Mouse (Mus musculus) forebrain, postnatal 0 days (tissue): ENCODE measurements around the gene Dgcr2. TPM values are rescaled to one million over a fixed set of nuclear protein-coding genes. Genes with fewer than 3 reads are reported as not detected.

Experiments
- ATAC-seq: fragments of 200-750 bp; cut with Nextera tagmentation; 2 replicates; pipeline ENCODE4 v1.8.0; 2017; ENCODE audit warnings: mild to moderate bottlenecking, moderate library complexity
- DNase-seq: peaks from one replicate; pipeline ENCODE4 v3.0.0-alpha.2; 2015
- H3K27ac ChIP-seq: fragments of 300-500 bp; sonication (generic); 2 replicates; pipeline ENCODE4 v1.5.1; 2014; ENCODE audit warnings: low read depth, mild to moderate bottlenecking, antibody characterized with exemption, low read length, moderate library complexity, mixed read lengths
- H3K27me3 ChIP-seq: fragments of 300-500 bp; sonication (generic); 2 replicates; pipeline ENCODE4 v1.6.1; 2014; ENCODE audit warnings: mild to moderate bottlenecking, low read length, mixed read lengths; ENCODE audit not compliant: insufficient read depth
- H3K36me3 ChIP-seq: fragments of 300-500 bp; sonication (generic); 2 replicates; pipeline ENCODE4 v1.6.1; 2014; ENCODE audit warnings: mild to moderate bottlenecking, moderate library complexity; ENCODE audit not compliant: insufficient read depth
- H3K4me1 ChIP-seq: fragments of 300-500 bp; sonication (generic); 2 replicates; pipeline ENCODE4 v1.6.1; 2014; ENCODE audit warnings: antibody characterized with exemption; ENCODE audit not compliant: insufficient read depth
- H3K4me2 ChIP-seq: fragments of 300-500 bp; sonication (generic); 2 replicates; pipeline ENCODE4 v1.6.1; 2014; ENCODE audit warnings: low read depth, mild to moderate bottlenecking, moderate library complexity
- H3K4me3 ChIP-seq: fragments of 300-500 bp; sonication (generic); 2 replicates; pipeline ENCODE4 v1.5.1; 2014; ENCODE audit warnings: low read depth, low read length, mixed read lengths
- H3K9ac ChIP-seq: fragments of 300-500 bp; sonication (generic); 2 replicates; pipeline ENCODE4 v1.6.1; 2014; ENCODE audit warnings: mild to moderate bottlenecking
- H3K9me3 ChIP-seq: fragments of 300-500 bp; sonication (generic); 2 replicates; pipeline ENCODE4 v1.6.1; 2016; ENCODE audit warnings: low read length
- CTCF ChIP-seq: sonication (generic); IDR thresholded peaks from 2 replicates; pipeline ENCODE4 v1.5.1; 2016; ENCODE audit warnings: antibody characterized with exemption, control low read depth, low read depth
- WGBS: fragments of 180-500 bp; shearing (Covaris S2); extraction: QIAGEN DNeasy Blood & Tissue Kit; methylation state at CpG from one replicate; pipeline ENCODE4 v1.1.7; 2014; 5-methylcytosine and 5-hydroxymethylcytosine counted together
- polyA plus RNA-seq: library from polyadenylated mRNA; unstranded; fragments of >200 nt; fragmentation: Nextera tagmentation; extraction: Ambion mirVana; gene quantifications from 2 replicates; pipeline ENCODE4 v1.2.1, GENCODE M21; 2015
- total RNA-seq: library from RNA; depleted of rRNA; stranded (reverse); fragments of >200 nt; gene quantifications from 2 replicates; pipeline ENCODE4 v1.2.3, GENCODE M21; 2014; rRNA removed

Dgcr2 gene
- total and polyA plus RNA-seq, 2 experiments from 2014 or later: 90.7 to 139 TPM

DNA sequence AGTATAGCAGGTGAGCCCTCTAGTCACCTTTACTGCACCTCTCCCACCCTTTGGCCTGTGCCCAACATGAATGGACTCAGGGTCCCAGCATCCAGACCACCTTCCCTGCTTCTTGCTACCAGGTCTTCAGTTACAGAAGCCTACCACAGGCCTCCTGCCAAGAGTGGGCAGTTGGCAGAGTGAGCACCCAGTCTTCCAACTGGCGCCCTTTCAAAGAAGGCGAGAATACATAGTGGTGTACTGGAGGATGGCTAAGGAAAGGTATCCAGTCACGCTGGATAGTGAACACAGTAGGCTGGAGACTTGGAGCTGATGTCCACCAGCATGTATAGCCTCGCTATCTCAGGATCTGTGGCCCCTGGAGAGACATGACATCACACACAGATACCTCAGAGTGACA lies 104.3 kb downstream of the Dgcr2 start:
- Histone ChIP-seq H3K9me3 (no peaks in the 10 kb centered on the region), H3K4me3 (no peak overlapping the region), H3K36me3 (peaks cover 40% of the 10 kb centered on the region), H3K9ac (no peak overlapping the region), H3K4me2 (no peak overlapping the region), H3K27ac (no peak overlapping the region), H3K27me3 (peaks cover 19% of the 10 kb centered on the region), H3K4me1 (0 out of 2 replicates have a peak, but pooled peaks cover 3% of the 10 kb centered on the region)
- ATAC-seq (no peak), DNase-seq (no peak)
- 79% methylated on average over 4 of the region's 4 CpGs for WGBS
- TF ChIP-seq CTCF: no peak

DNA sequence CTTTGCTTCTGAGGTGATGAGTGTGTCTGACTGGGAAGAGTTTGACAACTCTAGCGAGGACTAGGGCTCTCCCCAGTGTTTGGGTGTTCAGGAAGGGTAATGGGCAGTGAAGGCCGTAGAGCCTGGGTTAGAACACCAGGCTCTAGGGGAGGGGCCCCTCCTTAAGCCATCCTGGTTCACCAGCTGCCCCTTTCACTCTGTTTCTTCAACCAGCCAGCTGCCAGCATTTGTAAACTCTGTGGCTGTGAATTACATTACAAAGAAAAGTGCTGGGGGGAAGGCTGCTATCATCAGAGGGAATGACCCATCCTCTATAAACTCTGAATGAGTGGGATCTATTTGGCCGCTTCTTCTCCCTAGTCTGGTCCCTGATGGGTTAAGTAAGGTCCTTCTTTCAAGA lies 105.6 kb downstream of the Dgcr2 start:
- no peaks in the 10 kb centered on the region for H3K9me3 ChIP-seq
- H3K4me1 ChIP-seq: 0 out of 2 replicates have a peak, but pooled peaks cover 3% of the 10 kb centered on the region
- H3K27me3 ChIP-seq: peaks cover 13% of the 10 kb centered on the region
- 77% methylated on average over 3 of the region's 3 CpGs for whole genome bisulfite sequencing
- ATAC-seq: no peak
- H3K9ac ChIP-seq: no peak overlapping the region
- no peak overlapping the region for H3K27ac ChIP-seq
- no peak for TF ChIP-seq CTCF
- no peak for DNase-seq
- H3K36me3 ChIP-seq: peaks cover 51% of the 10 kb centered on the region
- H3K4me2 ChIP-seq: no peak overlapping the region
- no peak overlapping the region for H3K4me3 ChIP-seq

Other genes with a start within 250 kb of the Dgcr2 start
- 45.6 and 48.5 TPM in 2 replicates for gene Med15, start 165.7 kb downstream of the Dgcr2 start, total RNA-seq
- gene Med15, start 165.7 kb downstream of the Dgcr2 start, polyA plus RNA-seq: 40.9 and 46.9 TPM in 2 replicates
- gene Klhl22, start 138.9 kb downstream of the Dgcr2 start, total RNA-seq: 117 and 162 TPM in 2 replicates
- gene Klhl22, start 138.9 kb downstream of the Dgcr2 start, polyA plus RNA-seq: 69.6 and 73.8 TPM in 2 replicates
- gene Scarf2, start 101.3 kb downstream of the Dgcr2 start, total RNA-seq: 6.2 and 10.6 TPM in 2 replicates
- gene Scarf2, start 101.3 kb downstream of the Dgcr2 start, polyA plus RNA-seq: 1.9 and 2.1 TPM in 2 replicates
- gene B830017H08Rik, start 65.4 kb downstream of the Dgcr2 start, total RNA-seq: 4.5 and 5.9 TPM in 2 replicates
- gene B830017H08Rik, start 65.4 kb downstream of the Dgcr2 start, polyA plus RNA-seq: 6.8 TPM in 2 replicates
- gene Car15, start 60.2 kb downstream of the Dgcr2 start, total RNA-seq: 4.2 and 7.5 TPM in 2 replicates
- 1.8 and 1.9 TPM in 2 replicates for gene Car15, start 60.2 kb downstream of the Dgcr2 start, polyA plus RNA-seq
- gene Gm20518, start 6.9 kb downstream of the Dgcr2 start, total RNA-seq: 0.76 and 2.1 TPM in 2 replicates
- gene Gm20518, start 6.9 kb downstream of the Dgcr2 start, polyA plus RNA-seq: 0.05 and 0.07 TPM in 2 replicates
- 0.08 TPM in 1 of 2 replicates, not detected in the other for gene Tssk1, start 4.3 kb downstream of the Dgcr2 start, total RNA-seq
- 0.05 TPM in 1 of 2 replicates, not detected in the other for gene Tssk1, start 4.3 kb downstream of the Dgcr2 start, polyA plus RNA-seq
- not detected in 2 replicates for gene Tssk2, start 75 bp upstream of the Dgcr2 start, total RNA-seq
- not detected in 2 replicates for gene Tssk2, start 75 bp upstream of the Dgcr2 start, polyA plus RNA-seq
- 50.4 and 50.5 TPM in 2 replicates for gene Ess2, start 12.8 kb upstream of the Dgcr2 start, total RNA-seq
- 41.5 and 46.2 TPM in 2 replicates for gene Ess2, start 12.8 kb upstream of the Dgcr2 start, polyA plus RNA-seq
- gene Gsc2, start 16.5 kb upstream of the Dgcr2 start, total RNA-seq: not detected in 2 replicates
- gene Gsc2, start 16.5 kb upstream of the Dgcr2 start, polyA plus RNA-seq: not detected in 2 replicates
- 150 and 158 TPM in 2 replicates for gene Slc25a1, start 29.7 kb upstream of the Dgcr2 start, total RNA-seq
- gene Slc25a1, start 29.7 kb upstream of the Dgcr2 start, polyA plus RNA-seq: 143 and 146 TPM in 2 replicates
- gene Vpreb2, start 81.9 kb upstream of the Dgcr2 start, total RNA-seq: not detected in 2 replicates
- gene Vpreb2, start 81.9 kb upstream of the Dgcr2 start, polyA plus RNA-seq: not detected in 2 replicates
- 64.2 and 66.9 TPM in 2 replicates for gene Dgcr6, start 154.3 kb upstream of the Dgcr2 start, total RNA-seq
- 171 and 177 TPM in 2 replicates for gene Dgcr6, start 154.3 kb upstream of the Dgcr2 start, polyA plus RNA-seq
- gene Prodh, start 191.6 kb upstream of the Dgcr2 start, total RNA-seq: 4.4 and 8.4 TPM in 2 replicates
- 4.0 and 4.9 TPM in 2 replicates for gene Prodh, start 191.6 kb upstream of the Dgcr2 start, polyA plus RNA-seq
- gene Rtn4r, start 229.1 kb upstream of the Dgcr2 start, total RNA-seq: 28.0 and 36.7 TPM in 2 replicates
- 30.0 and 33.5 TPM in 2 replicates for gene Rtn4r, start 229.1 kb upstream of the Dgcr2 start, polyA plus RNA-seq